Mouse (Mus musculus) ovary, postnatal 10 days (tissue): ENCODE results near the gene Cc2d1a.
A peak's percentile ranks its signal among the peaks of the same experiment; 100 is the strongest.

ENCODE experiments used
- DNase-seq: peaks from one replicate; pipeline ENCODE4 v3.0.0; 2022; ENCODE audit warnings: low spot score

Cc2d1a gene

DNA sequence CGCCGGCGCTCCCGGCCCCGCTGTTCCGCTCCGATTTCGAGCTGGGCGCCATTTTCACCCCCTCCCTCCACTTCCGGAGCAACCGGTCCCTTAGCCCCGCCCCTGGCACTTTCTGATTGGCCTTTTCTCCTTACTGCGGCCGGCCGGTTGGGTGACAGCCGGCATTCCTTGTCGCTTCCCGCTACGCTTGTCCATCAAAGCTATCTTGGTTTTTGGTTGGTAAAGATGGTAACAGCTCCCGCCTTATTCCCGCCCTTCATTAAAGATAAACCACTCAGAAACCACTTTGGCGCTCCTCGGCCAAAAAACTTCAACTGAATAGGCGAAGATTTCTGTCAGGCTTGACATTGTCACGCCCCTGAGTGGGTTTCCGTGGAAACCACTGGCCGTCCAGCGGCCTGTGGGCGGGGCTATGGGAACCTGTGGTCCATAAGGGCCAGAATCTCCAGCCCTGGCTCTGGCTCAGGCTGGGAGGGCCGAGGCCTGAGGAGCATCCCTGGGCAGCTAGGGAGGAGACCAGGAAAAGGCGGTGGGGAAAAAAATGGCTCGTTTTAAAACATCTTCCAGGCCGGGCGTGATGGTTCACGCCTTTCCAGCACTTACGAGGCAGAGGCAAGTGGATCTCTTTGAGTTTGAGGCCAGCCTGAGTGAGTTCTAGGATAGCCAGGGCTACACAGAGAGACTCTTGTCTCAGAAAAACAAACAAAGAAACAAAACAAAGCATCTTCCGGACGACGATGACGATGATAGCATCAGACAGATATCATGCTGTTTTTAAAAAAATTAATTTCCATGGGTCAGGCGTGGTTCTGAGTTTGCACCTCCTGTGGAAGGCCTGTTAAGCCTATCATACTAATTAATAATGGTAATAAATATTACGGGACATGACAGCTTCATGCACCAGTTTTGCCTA, 42.8 kb downstream of the Cc2d1a start, which contains the start of gene Dcaf15:
TSS of gene Dcaf15 (minus strand) at position 72 of the 913 bp plus-strand sequence.
- peak; percentile 89 for DNase-seq

DNA sequence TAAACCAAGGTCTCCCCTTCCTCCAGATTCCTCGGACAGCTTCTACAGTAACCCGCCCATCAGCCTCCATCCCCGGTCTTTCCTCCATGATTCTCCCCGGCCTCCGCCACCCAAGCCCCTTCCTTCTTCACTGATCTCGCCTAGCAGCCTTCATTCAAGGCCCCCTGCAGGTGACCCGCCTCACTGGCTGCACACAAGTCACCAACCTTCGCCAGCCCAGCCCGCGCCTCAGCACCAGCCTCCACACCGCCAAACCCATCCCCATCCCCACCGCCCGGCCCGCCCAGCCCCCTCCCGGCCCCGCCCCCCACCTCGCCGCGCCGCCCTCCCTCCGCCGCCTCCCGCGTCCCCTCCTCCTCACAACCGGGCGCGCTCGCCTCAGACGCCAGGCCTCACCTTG, 43.5 kb downstream of the Cc2d1a start:
- DNase-seq, result peak; percentile 24

- DNase-seq, result no peak
Observed at GRCm38 (mm10) chr8:84103601-84104000, 44.1 kb downstream of the Cc2d1a start.

DNA sequence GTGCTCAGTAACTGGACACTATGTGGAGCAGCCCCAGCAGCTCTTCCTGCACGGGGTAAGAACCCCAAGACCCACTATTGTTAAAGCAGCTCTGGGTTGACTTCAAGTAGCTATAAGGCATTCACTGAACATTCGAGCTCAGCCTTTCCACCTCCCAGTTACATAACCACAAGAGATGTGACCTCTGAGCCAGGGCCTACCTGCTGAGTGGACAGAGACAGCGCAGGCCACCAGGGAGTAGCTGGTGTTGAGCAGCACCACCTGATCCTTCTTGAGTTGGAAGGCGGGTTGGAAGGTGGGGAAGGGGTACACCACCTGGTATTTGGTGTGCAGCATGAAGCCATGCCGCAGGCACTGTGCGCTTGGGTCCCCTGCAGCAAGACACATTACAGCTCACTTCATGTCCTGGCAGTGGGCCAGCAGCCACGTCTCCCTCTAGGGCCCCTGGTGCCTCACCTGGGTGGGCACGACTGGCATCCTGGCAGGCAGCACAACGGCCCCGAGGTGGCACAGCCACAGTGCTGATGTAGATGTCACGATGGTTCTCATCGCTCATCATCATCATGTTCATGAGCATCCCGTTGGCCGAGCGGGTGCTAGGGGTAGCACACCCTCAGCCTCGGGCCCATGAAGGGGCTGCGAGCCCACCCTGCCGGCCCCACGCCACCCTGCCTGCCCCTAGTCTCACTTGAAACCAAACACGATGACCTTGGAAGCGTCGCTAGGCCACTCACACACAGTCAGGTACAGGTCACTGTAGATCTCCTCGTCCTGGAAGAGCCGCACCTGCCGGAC, 46.1 kb downstream of the Cc2d1a start:
- no peak for DNase-seq

- DNase-seq, result no peak
Observed at GRCm38 (mm10) chr8:84098376-84098775, 49.4 kb downstream of the Cc2d1a start.

- no peak for DNase-seq
Observed at GRCm38 (mm10) chr8:84096061-84096460, 51.7 kb downstream of the Cc2d1a start.

DNA sequence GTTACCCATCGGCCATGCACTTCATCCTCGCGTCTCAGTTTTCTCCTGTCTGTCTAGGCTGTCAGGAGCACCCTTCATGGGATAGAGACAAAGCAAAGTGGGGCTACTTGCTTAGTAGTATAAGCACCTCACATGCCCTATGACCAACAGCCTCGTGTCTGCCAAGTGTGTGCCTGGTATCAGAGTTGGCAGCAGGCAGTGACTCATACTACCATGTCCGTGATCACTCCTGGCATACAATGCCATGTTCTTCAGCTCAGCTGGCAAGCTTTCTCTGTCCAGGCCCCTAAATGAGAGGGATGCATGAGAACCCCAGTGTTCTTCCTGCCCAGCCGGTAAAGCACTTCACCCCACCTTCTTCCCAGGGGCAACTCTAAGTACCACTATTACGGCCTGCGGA, 57.2 kb downstream of the Cc2d1a start:
- DNase-seq, result no peak

GRCm38 (mm10) chr8:84089277-84089676, 58.5 kb downstream of the Cc2d1a start:
- DNase-seq, result no peak

GRCm38 (mm10) chr8:84087821-84088220, 59.9 kb downstream of the Cc2d1a start:
- DNase-seq, result no peak

- no peak for DNase-seq
Observed at GRCm38 (mm10) chr8:84087156-84087555, 60.6 kb downstream of the Cc2d1a start.

DNA sequence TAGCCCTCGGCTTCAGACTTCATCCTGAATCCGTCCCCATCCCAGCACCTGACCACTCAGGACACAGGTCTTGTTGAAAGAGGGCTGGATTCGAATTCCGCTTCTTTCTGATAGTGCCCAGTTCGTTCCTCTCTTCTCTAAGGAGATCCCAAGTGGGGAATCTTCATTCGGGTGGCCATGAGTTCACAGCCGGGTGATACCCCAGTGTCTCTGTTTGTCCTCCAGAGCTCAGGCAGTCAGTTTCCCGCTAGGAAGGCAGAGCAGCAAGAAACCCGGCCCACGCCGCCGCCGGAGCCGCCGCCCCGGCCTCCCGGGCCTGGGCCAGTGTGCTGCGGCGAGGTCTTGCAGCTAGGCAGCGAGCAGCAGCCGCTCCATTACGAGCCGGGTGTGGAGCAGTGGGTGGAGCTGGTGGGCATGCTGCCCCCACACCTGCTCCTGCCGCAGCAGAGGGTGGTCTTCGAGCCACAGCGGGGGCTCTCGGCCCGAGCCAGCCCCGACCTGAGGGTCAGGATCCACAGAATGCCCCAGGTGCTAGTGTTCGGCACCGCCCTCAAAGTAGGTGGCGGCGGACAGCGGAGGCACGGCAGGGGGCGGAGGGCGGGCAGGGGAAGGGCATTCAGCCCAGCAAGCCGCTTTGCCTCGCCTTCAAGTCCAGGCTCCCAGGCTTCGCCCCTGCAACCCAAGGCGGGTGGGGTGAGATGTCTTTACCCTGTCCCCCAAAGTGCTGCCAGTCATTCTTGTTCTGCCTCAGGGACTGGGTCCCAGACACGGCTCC, 63.2 kb downstream of the Cc2d1a start:
- no peak for DNase-seq

GRCm38 (mm10) chr8:84083829-84084241, 63.9 kb downstream of the Cc2d1a start:
- no peak for DNase-seq
